Mouse (Mus musculus) hindbrain, embryonic 12.5 days (tissue): ENCODE measurements around the gene Ptpra. TPM values are rescaled to one million over a fixed set of nuclear protein-coding genes. Genes with fewer than 3 reads are reported as not detected.

Experiments
- ATAC-seq: fragments of 200-750 bp; cut with Nextera tagmentation; 2 replicates; pipeline ENCODE4 v1.8.0; 2017; ENCODE audit warnings: moderate TSS enrichment; ENCODE audit not compliant: low FRiP score
- H3K27ac ChIP-seq: fragments of 300-500 bp; sonication (generic); 2 replicates; pipeline ENCODE4 v1.5.1; 2016; ENCODE audit warnings: mild to moderate bottlenecking
- H3K27me3 ChIP-seq: fragments of 300-500 bp; sonication (generic); 2 replicates; pipeline ENCODE4 v1.6.1; 2016; ENCODE audit warnings: mild to moderate bottlenecking
- H3K36me3 ChIP-seq: fragments of 300-500 bp; sonication (generic); 2 replicates; pipeline ENCODE4 v1.6.1; 2016; ENCODE audit warnings: mild to moderate bottlenecking
- H3K4me1 ChIP-seq: fragments of 300-500 bp; sonication (generic); 2 replicates; pipeline ENCODE4 v1.6.1; 2016
- H3K4me2 ChIP-seq: fragments of 300-500 bp; sonication (generic); replicated peaks from 2 replicates; pipeline ENCODE4 v1.6.1; 2016; ENCODE audit warnings: mild to moderate bottlenecking
- H3K4me3 ChIP-seq: fragments of 300-500 bp; sonication (generic); 2 replicates; pipeline ENCODE4 v1.5.1; 2016; ENCODE audit warnings: mild to moderate bottlenecking
- H3K9ac ChIP-seq: fragments of 300-500 bp; sonication (generic); 2 replicates; pipeline ENCODE4 v1.6.1; 2016; ENCODE audit warnings: mild to moderate bottlenecking, moderate library complexity
- H3K9me3 ChIP-seq: fragments of 300-500 bp; sonication (generic); replicated peaks from 2 replicates; pipeline ENCODE4 v1.6.1; 2016; ENCODE audit warnings: mild to moderate bottlenecking
- WGBS: fragments of 180-500 bp; shearing (Covaris S2); methylation state at CpG from one replicate; pipeline ENCODE4 v1.1.7; 2016; 5-methylcytosine and 5-hydroxymethylcytosine counted together
- microRNA-seq: library from miRNA; unstranded; fragments of <30 nt; microRNA quantifications from one replicate; pipeline ENCODE4, GENCODE M21; 2017
- polyA plus RNA-seq: library from polyadenylated mRNA; unstranded; fragments of >200 nt; fragmentation: Nextera tagmentation; extraction: Ambion mirVana; gene quantifications from 2 replicates; pipeline ENCODE4 v1.2.1, GENCODE M21; 2016

Ptpra gene
- polyA plus RNA-seq, 1 experiment from 2014 or later: 129 TPM

- H3K4me2 ChIP-seq: no peak overlapping the region
- H3K36me3 ChIP-seq: peaks cover 22% of the 10 kb centered on the region
- no peaks in the 10 kb centered on the region; the same call in 1 of the 2 replicates for H3K4me1 ChIP-seq
- H3K9ac ChIP-seq: no peak overlapping the region
- no peaks in the 10 kb centered on the region for H3K9me3 ChIP-seq
- no peak overlapping the region for H3K4me3 ChIP-seq
- WGBS: 54% methylated on average over 4 of the region's 4 CpGs
- no peak for ATAC-seq
- H3K27ac ChIP-seq: no peak overlapping the region
- peaks cover 3% of the 10 kb centered on the region; the same call in 1 of the 2 replicates for H3K27me3 ChIP-seq
Observed at GRCm38 (mm10) chr2:130589157-130589556, 139.1 kb downstream of the Ptpra start.

DNA sequence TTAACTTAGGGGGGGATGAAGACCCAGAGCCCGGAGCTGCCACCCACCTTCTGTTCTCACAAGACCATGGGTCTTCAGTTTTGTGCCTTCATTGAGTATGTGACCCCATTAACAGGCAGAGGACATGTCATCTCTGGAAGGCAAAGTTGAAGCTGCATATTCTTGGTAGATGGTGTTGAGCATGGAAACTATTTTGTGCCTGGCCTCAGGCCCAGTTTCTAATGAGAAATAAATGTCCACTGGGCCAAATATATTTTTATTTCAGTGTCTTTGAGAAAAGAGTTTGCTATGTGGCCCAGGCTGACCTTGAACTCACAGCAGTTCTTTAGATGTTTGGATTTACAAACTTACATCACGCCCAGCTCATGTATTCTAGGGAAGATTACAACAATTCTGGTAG lies 139.7 kb downstream of the Ptpra start:
- no peak overlapping the region for H3K9ac ChIP-seq
- H3K27ac ChIP-seq: no peak overlapping the region
- no peaks in the 10 kb centered on the region; the same call in 1 of the 2 replicates for H3K4me1 ChIP-seq
- no peak overlapping the region for H3K4me2 ChIP-seq
- ATAC-seq: no peak
- 98% methylated on average over 2 of the region's 2 CpGs for WGBS
- peaks cover 24% of the 10 kb centered on the region for H3K36me3 ChIP-seq
- H3K9me3 ChIP-seq: no peaks in the 10 kb centered on the region
- H3K27me3 ChIP-seq: no peaks in the 10 kb centered on the region
- no peak overlapping the region for H3K4me3 ChIP-seq

- Histone ChIP-seq H3K27ac (no peak overlapping the region), H3K9me3 (no peaks in the 10 kb centered on the region), H3K36me3 (peaks cover 35% of the 10 kb centered on the region), H3K9ac (no peak overlapping the region), H3K4me2 (no peak overlapping the region), H3K4me3 (no peak overlapping the region), H3K27me3 (no peaks in the 10 kb centered on the region), H3K4me1 (no peaks in the 10 kb centered on the region; the same call in 1 of the 2 replicates)
- ATAC-seq: no peak
- WGBS: 93% methylated on average over 2 of the region's 2 CpGs
Observed at GRCm38 (mm10) chr2:130591016-130591415, 140.9 kb downstream of the Ptpra start.

- H3K9me3 ChIP-seq: no peaks in the 10 kb centered on the region
- no peak overlapping the region for H3K4me3 ChIP-seq
Observed at GRCm38 (mm10) chr2:130595596-130595995, 145.5 kb downstream of the Ptpra start.

GRCm38 (mm10) chr2:130597601-130598010 lies 147.5 kb downstream of the Ptpra start:
- Histone ChIP-seq H3K9ac (no peak overlapping the region), H3K4me3 (no peak overlapping the region), H3K27ac (no peak overlapping the region), H3K4me1 (no peaks in the 10 kb centered on the region), H3K9me3 (no peaks in the 10 kb centered on the region), H3K27me3 (no peaks in the 10 kb centered on the region), H3K36me3 (peaks cover 60% of the 10 kb centered on the region), H3K4me2 (no peak overlapping the region)
- 26% methylated on average over 1 of the region's 1 CpGs for WGBS
- ATAC-seq: no peak

More at GRCm38 (mm10) chr2:130595596-130595995, 145.5 kb downstream of the Ptpra start:
- Histone ChIP-seq H3K36me3 (peaks cover 59% of the 10 kb centered on the region), H3K4me2 (no peak overlapping the region), H3K9ac (no peak overlapping the region), H3K27ac (no peak overlapping the region), H3K27me3 (no peaks in the 10 kb centered on the region), H3K4me1 (no peaks in the 10 kb centered on the region)
- 85% methylated on average over 1 of the region's 1 CpGs for WGBS
- ATAC-seq: no peak

GRCm38 (mm10) chr2:130598399-130598798 lies 148.3 kb downstream of the Ptpra start:
- H3K27me3 ChIP-seq: no peaks in the 10 kb centered on the region
- H3K36me3 ChIP-seq: peaks cover 66% of the 10 kb centered on the region
- 71% methylated on average over 3 of the region's 3 CpGs for WGBS
- H3K9ac ChIP-seq: no peak overlapping the region
- no peak overlapping the region for H3K27ac ChIP-seq
- H3K9me3 ChIP-seq: no peaks in the 10 kb centered on the region
- no peak overlapping the region for H3K4me2 ChIP-seq
- no peaks in the 10 kb centered on the region for H3K4me1 ChIP-seq
- ATAC-seq: no peak
- no peak overlapping the region for H3K4me3 ChIP-seq

- no peaks in the 10 kb centered on the region for H3K9me3 ChIP-seq
- no peak overlapping the region for H3K27ac ChIP-seq
- no peaks in the 10 kb centered on the region for H3K4me1 ChIP-seq
- no peaks in the 10 kb centered on the region for H3K27me3 ChIP-seq
- no peak overlapping the region for H3K9ac ChIP-seq
- WGBS: 85% methylated on average over 4 of the region's 4 CpGs
- no peak overlapping the region for H3K4me2 ChIP-seq
- peaks cover 55% of the 10 kb centered on the region for H3K36me3 ChIP-seq
- no peak overlapping the region for H3K4me3 ChIP-seq
- no peak for ATAC-seq
Observed at GRCm38 (mm10) chr2:130602195-130602594, 152.1 kb downstream of the Ptpra start.

Small RNA genes lying within 50 kb of the gene (microRNA-seq; reads per million reads assigned to microRNA genes)
- not detected for gene Gm23876

Other genes starting within 250 kb of the Ptpra start
- gene Nop56, start 175.8 kb upstream of the Ptpra start, polyA plus RNA-seq: 262 and 300 TPM in 2 replicates
- gene Idh3b, start 165.7 kb upstream of the Ptpra start, polyA plus RNA-seq: 118 and 119 TPM in 2 replicates
- gene Ebf4, start 155.1 kb upstream of the Ptpra start, polyA plus RNA-seq: 3.4 TPM in 2 replicates
- 53.3 and 57.0 TPM in 2 replicates for gene Cpxm1, start 52.7 kb upstream of the Ptpra start, polyA plus RNA-seq
- gene Gm28372, start 45.0 kb upstream of the Ptpra start, polyA plus RNA-seq: 0.34 TPM in 1 of 2 replicates, not detected in the other
- gene 1700020A23Rik, start 45.0 kb upstream of the Ptpra start, polyA plus RNA-seq: 0.35 TPM in 1 of 2 replicates, not detected in the other
- gene Tmem239, start 43.8 kb upstream of the Ptpra start, polyA plus RNA-seq: not detected in 2 replicates
- 107 and 115 TPM in 2 replicates for gene Vps16, start 25.9 kb upstream of the Ptpra start, polyA plus RNA-seq
- gene Pced1a, start 25.6 kb upstream of the Ptpra start, polyA plus RNA-seq: 12.3 and 12.4 TPM in 2 replicates
- gene Mrps26, start 113.5 kb downstream of the Ptpra start, polyA plus RNA-seq: 70.7 and 73.3 TPM in 2 replicates
- gene Oxt, start 125.9 kb downstream of the Ptpra start, polyA plus RNA-seq: not detected in 2 replicates
- gene Avp, start 132.3 kb downstream of the Ptpra start, polyA plus RNA-seq: not detected in 2 replicates
- gene Fastkd5, start 179.7 kb downstream of the Ptpra start, polyA plus RNA-seq: 16.9 and 17.1 TPM in 2 replicates
- gene Ubox5, start 179.8 kb downstream of the Ptpra start, polyA plus RNA-seq: 13.9 and 14.3 TPM in 2 replicates
- 8.4 TPM in 2 replicates for gene Lzts3, start 192.5 kb downstream of the Ptpra start, polyA plus RNA-seq
- 58.0 and 63.5 TPM in 2 replicates for gene Ddrgk1, start 214.4 kb downstream of the Ptpra start, polyA plus RNA-seq
- gene Itpa, start 217.3 kb downstream of the Ptpra start, polyA plus RNA-seq: 130 and 133 TPM in 2 replicates
- 0.52 and 0.63 TPM in 2 replicates for gene Slc4a11, start 247.2 kb downstream of the Ptpra start, polyA plus RNA-seq